Mouse (Mus musculus): ENCODE results near the gene Il4i1.
A peak's percentile ranks its signal among the peaks of the same experiment; 100 is the strongest.

Il4i1 gene

DNA sequence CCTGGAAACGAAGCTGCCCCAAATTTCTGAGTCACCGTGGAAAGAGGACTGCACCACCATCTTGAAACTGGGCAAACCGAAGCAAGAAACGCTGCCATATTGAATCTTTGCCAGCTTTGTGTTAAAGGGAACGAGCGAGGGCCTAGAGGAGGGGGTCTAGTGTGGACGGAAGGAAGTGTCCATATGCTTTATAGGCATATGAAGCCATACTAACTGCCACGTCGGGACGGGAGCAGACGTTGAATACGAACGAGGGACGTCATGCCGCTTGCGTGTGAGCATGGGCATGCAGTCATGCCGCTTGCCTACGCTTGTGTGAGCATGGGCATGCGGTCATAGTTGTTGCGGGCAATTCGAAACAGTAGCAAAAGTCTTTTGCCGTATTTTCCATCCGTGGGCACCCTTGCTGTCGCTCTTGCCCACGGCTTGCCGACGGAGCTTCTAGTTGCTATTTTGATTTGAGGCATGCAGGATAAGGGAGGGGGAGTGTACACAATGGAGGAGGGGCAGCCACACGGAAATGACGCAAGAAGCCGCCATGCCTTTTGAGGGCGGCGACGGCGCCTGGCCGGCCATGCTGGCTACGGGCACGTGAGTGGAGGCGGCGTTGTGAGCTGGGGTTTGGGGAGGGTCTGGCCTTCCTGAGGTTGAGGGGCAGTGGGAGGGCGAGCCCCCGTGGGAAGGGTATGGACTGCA is 33.4 kb downstream of the Il4i1 start:
- peak; percentile 96 for DNase-seq (ENCODE audit: low read depth)

DNA sequence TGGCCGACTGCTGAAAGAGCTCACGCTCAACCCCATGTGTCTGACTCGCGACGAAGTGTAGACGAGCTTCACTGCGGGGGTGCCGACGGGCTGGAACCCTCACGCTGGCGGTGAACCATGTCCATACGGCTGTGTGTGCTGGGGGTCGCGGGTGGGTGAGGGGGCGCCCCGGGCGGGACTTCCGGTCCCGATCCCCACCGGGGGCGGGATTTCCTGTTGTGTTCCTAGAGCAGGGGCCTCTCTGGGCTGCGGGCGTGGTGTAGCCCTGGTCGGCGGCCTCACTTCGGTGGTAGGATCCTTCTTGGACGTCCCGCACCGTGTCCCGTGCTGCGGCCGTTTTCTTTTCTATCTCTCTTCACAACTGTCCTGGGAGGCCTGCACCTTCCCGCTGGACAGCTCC is 34.0 kb downstream of the Il4i1 start:
- DNase-seq (ENCODE audit: low read depth) = no peak

DNA sequence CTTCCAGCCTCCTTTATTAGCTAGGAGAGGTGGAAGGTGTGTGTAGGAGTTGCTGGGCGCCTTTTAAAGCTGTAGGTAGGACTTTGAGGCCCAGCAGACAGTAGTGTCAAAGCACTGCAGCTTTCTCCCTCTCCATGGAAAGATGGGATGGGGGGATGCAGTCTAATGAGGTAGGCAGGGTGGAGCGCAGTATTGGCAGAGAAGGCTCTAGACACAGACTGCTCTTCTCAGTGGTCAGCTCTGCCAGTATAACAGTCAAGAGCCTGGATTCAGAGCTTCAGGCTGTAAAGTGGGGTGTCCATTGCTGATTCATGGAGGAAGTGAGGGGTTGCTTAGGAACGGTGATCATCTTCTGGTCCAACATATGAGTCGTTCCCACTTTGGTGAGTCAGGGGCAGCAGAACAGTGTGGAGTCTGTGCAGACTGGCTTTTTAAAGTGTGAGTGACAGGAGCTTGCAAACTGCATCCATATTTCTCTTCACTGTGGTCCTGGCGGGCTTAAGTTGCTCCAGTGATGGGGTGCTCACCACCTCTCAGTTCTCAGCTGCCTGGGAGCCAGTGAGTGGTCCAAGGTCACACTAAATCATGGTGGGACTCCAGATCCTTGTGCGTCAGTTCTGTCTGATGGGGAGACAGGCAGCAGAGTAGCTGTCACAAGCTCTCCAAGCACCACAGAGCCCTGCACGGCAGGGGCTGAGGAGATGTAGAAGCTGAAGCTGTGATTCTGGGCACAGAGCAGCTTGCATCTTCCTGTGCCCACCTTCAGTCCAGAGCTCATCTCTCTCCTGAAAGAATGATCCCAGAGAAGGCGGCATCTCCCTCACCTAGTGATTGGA is 34.8 kb downstream of the Il4i1 start:
- DNase-seq (ENCODE audit: low read depth) = no peak

GRCm38 (mm10) chr7:44851625-44852234 is 35.5 kb downstream of the Il4i1 start:
- no peak for DNase-seq (ENCODE audit: low read depth)

DNA sequence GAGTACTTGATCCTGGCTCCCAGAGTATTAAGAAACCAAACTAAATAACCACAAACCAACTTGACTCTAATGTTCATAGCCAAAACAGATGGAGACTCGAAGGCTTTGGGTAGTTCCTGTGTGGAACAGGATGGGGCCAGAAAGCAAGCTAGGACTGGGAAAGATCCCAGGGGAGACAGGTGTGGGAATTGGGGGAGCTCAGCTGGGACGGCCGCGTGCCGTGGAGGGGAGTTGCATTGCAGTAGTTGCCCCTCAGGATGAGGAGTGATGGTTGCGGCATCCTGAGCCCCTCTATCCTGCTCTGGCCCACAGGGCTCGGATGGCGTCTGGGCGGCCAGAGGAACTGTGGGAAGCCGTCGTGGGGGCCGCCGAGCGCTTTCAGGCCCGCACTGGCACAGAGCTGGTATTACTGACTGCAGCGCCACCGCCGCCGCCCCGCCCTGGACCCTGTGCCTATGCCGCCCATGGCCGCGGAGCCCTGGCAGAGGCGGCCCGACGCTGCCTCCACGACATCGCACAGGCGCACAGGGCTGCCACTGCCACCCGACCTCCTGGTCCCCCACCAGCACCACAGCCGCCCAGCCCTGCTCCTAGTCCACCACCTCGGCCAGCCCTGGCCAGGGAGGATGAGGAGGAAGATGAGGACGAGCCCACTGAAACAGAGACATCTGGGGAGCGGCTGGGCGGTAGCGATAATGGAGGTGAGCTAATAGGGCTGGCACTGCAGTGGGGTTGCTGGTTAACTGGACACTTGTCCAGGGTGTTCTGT is 36.3 kb downstream of the Il4i1 start:
- no peak for DNase-seq (ENCODE audit: low read depth)

DNA sequence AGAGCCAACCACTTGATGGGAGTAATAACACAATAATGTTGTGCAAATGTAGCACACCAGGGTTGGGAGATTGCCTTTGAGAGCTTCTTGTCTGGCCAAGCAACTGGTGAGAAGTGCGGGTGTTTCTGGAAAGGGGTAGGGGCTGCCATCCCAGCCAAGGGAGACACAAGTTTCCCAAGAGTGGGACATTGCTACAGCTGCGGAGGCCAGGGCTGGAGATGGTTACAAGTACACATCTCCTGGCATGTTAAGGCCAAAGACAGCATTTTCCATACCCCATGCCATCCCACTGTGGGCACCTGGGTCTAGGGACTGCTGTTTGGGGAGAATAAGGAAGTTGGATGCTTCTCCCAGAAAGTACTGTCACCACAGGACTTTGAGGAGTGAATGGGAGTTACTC is 36.9 kb downstream of the Il4i1 start:
- no peak for DNase-seq (ENCODE audit: low read depth)

DNA sequence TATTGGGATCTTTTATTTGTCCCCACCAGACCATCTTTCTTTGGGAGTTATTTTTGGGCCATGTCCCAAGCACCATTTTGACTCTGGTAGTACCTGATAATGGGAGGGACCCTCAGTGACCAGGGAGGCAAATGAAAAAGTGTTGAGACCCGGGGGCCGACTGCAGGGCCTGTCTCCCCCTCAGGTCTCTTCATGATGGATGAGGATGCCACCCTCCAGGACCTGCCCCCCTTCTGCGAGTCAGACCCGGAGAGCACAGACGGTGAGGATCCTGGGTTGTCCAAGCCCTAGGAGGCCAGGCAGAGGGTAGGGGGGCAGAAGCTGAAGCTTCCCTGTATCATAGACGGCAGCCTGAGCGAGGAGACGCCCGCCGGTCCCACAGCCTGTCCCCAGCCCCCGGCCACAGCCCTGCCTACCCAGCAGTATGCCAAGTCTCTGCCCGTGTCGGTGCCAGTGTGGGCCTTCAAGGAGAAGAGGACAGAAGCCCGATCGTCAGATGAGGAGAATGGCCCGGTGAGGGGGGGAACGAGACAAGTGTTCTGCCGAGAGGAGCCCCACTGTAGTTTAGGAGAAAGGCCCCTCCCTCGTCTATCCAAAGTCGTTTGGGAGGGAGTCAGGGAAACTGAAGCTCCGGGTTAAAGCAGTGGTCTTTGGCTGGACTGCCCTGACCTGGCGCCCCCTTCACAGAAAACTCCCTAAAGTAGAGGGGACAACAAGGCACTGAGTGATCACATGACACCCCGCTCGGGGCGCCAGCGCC is 37.6 kb downstream of the Il4i1 start:
- no peak for DNase-seq (ENCODE audit: low read depth)

GRCm38 (mm10) chr7:44854356-44855031 is 38.3 kb downstream of the Il4i1 start:
- peak; percentile 78 for DNase-seq (ENCODE audit: low read depth)

- DNase-seq (ENCODE audit: low read depth) = no peak
Measured at GRCm38 (mm10) chr7:44855036-44855435, 38.8 kb downstream of the Il4i1 start.

GRCm38 (mm10) chr7:44856265-44856916 is 40.2 kb downstream of the Il4i1 start:
- DNase-seq (ENCODE audit: low read depth) = peak; percentile 44

DNA sequence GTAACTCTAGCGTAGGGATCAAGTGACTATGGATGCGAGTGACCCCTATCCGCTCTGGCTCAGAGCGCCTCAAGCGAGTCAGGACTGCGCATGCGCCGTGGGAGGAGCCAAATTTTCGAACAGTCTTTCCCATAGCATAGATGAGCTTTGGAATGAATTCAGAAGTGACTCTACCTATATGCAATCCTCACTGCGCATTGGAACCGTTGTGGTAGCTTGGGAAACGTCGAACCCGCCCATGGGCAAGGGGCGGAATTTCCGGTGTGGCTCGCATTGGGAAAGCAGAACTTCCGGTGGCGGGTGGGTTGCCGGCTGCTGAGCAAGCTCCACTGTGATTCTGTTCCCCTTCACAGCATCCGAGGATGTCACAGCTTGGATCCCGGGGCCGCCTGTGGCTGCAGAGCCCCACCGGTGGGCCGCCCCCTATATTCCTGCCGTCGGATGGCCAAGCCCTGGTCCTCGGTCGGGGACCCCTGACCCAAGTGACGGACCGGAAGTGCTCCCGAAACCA is 40.9 kb downstream of the Il4i1 start, which contains the start of gene Pnkp:
TSS of gene Pnkp (plus strand) at position 98 of the 511 bp plus-strand sequence.
- peak; percentile 92 for DNase-seq (ENCODE audit: low read depth)

- DNase-seq (ENCODE audit: low read depth) = peak; percentile 59
Measured at GRCm38 (mm10) chr7:44857905-44858304, 41.7 kb downstream of the Il4i1 start.

DNA sequence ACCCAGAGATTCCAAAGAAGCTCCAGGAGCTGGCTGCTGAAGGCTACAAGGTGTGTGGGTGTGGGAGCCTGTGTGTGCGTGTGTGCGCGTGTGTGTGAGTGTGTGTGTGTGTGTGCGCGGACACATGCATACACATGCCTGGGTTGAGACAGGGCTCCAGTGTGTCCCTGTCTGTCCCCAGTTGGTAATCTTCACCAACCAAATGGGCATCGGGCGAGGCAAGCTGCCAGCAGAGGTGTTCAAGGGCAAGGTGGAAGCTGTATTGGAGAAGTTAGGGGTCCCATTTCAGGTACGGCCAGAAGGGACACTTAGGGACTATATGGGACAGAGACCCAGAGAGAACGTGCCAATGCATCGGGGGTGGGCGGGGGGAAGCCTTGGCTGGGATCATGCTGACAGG is 43.7 kb downstream of the Il4i1 start:
- DNase-seq (ENCODE audit: low read depth) = no peak

DNA sequence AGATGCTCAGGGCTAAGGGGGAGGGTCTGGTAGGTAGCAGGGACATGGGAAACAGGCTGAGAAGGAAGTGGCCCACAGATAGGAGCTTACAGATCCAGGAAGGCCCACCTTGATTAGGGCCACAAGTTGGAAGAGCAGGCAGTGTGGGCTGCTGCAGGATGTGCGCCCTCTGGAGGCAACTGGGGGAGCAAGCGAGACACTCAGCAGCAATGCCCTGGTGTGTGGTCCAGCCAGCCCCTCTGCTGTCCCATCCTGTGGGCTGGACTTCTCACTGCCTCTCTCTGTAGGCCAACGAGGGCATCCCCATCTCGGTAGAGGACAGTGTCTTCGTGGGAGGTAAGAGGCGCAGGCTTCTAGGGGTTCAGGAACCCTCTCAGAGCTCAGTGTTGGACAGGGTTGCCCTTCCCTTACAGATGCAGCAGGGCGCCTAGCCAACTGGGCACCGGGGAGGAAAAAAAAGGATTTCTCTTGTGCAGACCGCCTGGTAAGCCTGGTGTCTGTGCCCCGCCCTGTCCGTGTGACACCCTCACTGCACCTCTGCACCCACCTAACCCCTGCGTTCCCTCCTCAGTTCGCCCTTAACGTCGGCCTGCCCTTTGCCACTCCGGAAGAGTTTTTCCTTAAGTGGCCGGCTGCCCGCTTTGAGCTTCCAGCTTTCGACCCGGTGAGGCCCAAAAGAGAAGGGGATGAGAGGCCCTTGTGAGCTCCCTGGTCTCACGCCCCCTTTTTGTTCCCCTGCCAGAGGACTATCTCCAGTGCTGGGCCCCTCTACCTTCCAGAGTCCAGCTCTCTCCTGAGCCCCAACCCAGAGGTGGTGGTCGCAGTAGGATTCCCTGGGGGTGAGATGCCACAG is 44.6 kb downstream of the Il4i1 start:
- DNase-seq (ENCODE audit: low read depth) = peak; percentile 76

- DNase-seq (ENCODE audit: low read depth) = no peak
Measured at GRCm38 (mm10) chr7:44861429-44861816, 45.2 kb downstream of the Il4i1 start.

- no peak for DNase-seq (ENCODE audit: low read depth)
Measured at GRCm38 (mm10) chr7:44862434-44862833, 46.2 kb downstream of the Il4i1 start.

- DNase-seq (ENCODE audit: low read depth) = no peak
Measured at GRCm38 (mm10) chr7:44863210-44863609, 47.0 kb downstream of the Il4i1 start.

DNA sequence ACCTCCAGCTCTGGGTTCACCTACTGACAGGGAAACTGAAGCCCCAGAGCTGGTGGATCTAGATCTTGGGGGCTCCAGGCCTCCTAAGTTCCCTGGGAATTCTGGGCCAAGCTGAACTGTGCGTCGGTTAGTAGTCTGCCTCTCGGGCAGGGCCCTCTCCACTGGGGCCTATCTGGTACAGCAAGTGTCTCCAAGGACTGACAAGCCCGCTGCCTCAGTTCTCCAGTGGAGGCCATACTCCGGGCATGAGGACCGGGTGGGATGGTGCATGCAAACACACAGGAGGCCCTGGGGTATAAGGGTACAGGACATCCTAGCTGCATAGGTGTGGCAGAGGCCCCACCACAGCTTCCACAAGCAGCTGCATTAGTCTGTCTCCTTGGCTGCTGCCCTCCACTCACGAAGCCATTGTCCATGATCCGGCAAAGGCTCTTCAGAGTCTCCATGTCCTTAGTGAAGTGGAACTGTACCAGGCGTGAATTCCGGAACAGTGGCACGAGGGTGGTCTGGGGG is 47.9 kb downstream of the Il4i1 start:
- no peak for DNase-seq (ENCODE audit: low read depth)
